Mouse (Mus musculus): Measurements from ENCODE around the gene Cd63.

Gene Cd63

GRCm38 (mm10) chr10:128960590-128961584 lies 60.1 kb downstream of the Cd63 start, which contains the start of gene Mettl7b:
TSS of gene Mettl7b (minus strand) at chr10:128960988.
- POLR2A ChIA-PET = no interaction called here
- CTCF ChIA-PET = interaction anchor here in 1 of 4 experiments (0.6 to 1.1 kb wide), 2 partner anchors 10 to 303 kb away, joined by 4 read pairs; no protein-coding TSS in a partner anchor

Measured in embryonic stem cell, embryonic (primary cell).